Mouse (Mus musculus) layer of hippocampus, adult 2 months (tissue): ENCODE measurements around the gene Cmtm7. TPM values are rescaled to one million over a fixed set of nuclear protein-coding genes. Genes with fewer than 3 reads are reported as not detected.
A peak's percentile ranks its signal among the peaks of the same experiment; 100 is the strongest.
"Not testable (repeated sequence)": the region's sequence is repeated elsewhere in the genome, so short reads cannot be mapped to it uniquely, and the experiment has no call there.

ENCODE experiments used
- DNase-seq, 2 experiments: peaks; one replicate each; pipeline ENCODE4 v3.0.0; 2022; ENCODE audit warnings: low spot score in 2 of 2
- H3K27ac ChIP-seq: fragments of 200-600 bp; 2 replicates; pipeline ENCODE4 v1.8.1; 2022
- H3K4me3 ChIP-seq: fragments of 200-600 bp; 2 replicates; pipeline ENCODE4 v1.8.1; 2022; ENCODE audit warnings: mild to moderate bottlenecking
- CTCF ChIP-seq: fragments of 200-600 bp; conservative IDR thresholded peaks from 2 replicates; pipeline ENCODE4 v1.8.1; 2022; ENCODE audit warnings: antibody characterized with exemption, mild to moderate bottlenecking, moderate library complexity
- total RNA-seq, 2 experiments: library from RNA; stranded (reverse); gene quantifications; 2 replicates each; pipeline ENCODE4 v1.2.3; 2021

Cmtm7 gene
- total RNA-seq, 2 experiments from 2014 or later, result 4.3 to 4.8 TPM

DNA sequence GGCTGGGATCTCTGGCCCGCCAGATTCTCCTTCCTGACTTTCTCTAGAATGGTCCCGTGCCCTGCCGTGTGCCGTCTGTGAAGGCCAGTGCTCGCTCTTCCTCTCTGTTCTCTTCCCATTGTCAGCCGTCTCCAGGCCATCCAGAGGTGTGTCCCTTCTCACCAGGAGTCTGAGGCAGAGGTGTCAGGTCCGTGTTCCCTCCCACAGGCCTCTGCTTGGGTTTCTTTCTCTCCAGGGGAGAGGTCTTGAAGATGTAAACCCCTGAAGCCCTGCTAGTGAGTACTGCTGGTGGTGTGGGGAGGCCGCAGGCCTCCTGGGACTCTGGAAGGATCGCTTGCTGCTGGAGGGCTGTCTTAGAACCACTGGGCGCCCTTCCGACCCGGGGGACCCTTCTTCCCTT lies 34.2 kb downstream of the Cmtm7 start:
- Histone ChIP-seq H3K4me3 (no peak overlapping the region), H3K27ac (peak overlapping the region; percentile 62; the same call in 1 of the 2 replicates)
- TF ChIP-seq CTCF, result no peak
- DNase-seq, result no peak

DNA sequence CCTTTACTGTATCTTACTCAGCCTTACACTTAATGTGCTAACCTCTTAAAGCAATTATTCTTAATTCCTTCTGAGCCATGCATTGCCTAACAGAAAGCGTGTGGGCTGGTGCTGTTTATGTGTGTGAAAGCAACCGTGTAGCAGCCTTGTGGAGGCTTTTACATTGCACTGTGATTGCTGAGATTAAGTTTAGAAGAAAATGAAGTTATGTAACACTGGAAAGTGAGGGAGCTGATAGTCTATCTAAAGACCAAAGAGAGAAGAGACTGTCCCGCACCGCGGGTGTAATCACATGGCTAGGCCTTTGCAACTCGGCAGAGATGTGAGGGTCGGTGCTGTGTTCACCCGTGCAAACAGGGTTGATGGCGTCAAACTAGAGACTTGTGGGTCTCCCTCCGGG lies 34.6 kb downstream of the Cmtm7 start:
- peak in 1 of 2 experiments; percentile 35 for DNase-seq
- TF ChIP-seq CTCF, result no peak
- no peak overlapping the region for H3K4me3 ChIP-seq
- H3K27ac ChIP-seq, result peak overlapping the region; percentile 62; the same call in 1 of the 2 replicates

DNA sequence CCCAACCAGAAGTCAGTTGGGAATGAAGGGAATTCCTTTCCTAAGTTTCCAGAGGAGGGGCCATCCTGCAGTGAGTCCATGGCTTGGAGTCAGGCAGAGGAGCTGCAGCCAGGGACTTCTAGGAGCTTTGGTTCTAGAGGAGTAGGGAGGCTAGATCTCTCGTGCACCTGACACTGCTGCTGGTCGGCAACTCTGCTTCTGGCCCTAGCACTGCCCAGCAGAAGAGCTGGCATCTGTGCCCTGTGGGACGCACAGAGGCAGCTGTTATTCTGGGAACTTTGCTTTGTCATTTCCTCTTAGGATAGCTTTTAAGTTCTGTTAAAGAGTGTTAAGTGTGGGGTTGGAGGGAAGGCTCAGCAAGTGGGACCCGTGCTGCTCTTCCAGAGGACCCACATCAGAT lies 36.0 kb downstream of the Cmtm7 start:
- no peak overlapping the region for H3K4me3 ChIP-seq
- peak overlapping the region; percentile 62 for H3K27ac ChIP-seq
- DNase-seq, result no peak
- TF ChIP-seq CTCF, result no peak

DNA sequence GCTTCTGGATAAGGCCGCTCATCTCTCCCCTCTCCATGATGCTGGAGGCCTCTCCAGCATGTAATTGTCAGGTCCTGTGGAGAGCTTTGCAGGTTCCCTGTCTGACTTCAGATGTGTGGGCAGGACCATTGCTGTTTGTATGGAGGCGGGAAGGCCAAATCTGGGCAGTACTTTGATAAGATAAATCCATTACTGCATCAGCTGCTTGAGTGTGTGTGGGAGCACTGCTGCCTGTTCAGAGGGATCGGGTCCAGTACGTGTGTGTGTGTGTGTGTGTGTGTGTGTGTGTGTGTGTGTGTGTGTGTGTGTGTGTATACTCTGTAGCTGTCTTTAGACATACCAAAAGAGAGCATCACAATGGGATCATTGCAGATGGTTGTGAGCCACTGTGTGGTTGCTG lies 36.5 kb downstream of the Cmtm7 start:
- Histone ChIP-seq H3K27ac (peak overlapping the region; percentile 62), H3K4me3 (no peak overlapping the region)
- peak in 1 of 2 experiments; percentile 21 for DNase-seq
- TF ChIP-seq CTCF, result no peak

DNA sequence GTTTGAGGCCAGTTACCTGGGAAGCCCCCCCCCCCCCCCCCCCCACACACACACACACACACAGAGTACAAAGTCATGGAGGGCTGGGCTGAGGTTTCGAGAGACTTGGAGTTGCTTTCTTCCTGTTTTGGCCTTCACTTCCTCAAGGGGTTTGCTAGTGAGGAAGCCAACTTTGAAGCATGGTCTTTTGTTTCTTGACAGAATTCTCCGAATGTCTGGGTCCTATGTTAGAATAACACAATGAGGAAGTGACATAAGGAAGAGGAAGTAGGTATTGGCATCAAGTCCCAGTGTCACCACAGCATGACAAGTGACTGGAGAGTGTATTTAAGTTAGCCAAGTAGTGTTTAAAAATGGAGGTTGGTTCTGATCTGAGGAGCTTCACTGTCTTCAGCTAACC lies 38.9 kb downstream of the Cmtm7 start:
- Histone ChIP-seq H3K27ac (no peak overlapping the region; the same call in 1 of the 2 replicates), H3K4me3 (no peak overlapping the region)
- no peak for TF ChIP-seq CTCF
- no peak for DNase-seq

DNA sequence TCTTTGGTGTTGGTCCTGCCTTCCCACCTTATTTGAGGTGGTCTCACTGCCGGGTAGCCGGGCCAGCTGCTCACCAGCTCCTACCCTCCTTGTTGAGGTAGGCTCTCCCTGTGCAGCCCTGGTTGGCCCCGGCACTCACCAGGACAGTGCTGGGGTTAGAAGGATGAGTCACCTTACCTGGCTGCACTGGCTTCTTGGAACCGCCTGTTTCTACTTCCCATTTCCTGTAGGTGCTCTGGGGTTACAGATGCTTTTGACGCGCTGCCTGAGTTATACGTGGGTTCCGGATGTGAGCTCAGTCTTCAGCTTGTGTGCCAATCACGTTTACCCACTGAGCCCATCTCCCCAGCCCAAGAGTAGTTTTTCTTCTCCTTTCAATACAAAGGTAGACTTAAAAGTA lies 41.3 kb downstream of the Cmtm7 start:
- TF ChIP-seq CTCF, result no peak
- Histone ChIP-seq H3K27ac (no peak overlapping the region), H3K4me3 (no peak overlapping the region)
- no peak for DNase-seq

DNA sequence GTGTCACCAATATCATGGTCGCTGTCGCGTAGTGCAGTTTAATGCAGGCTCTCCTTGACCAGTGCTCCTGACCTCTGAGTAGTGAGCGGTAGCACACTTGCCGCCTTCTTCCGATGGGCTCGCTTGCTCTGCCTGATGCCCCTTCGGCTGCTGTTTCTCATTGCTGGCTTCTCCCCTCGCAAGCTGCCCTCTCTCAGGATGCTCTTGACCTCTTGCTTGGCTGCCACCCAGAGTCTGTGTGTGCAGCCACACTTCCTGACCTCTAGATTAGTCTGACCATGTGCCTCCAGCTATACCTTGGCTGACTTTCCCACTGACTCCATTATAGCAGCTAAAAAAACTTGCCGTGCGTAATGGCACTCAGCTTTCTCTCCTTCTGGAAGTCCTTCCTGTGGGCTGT lies 45.2 kb downstream of the Cmtm7 start:
- DNase-seq, result no peak
- Histone ChIP-seq H3K4me3 (no peak overlapping the region), H3K27ac (no peak overlapping the region)
- TF ChIP-seq CTCF, result no peak

DNA sequence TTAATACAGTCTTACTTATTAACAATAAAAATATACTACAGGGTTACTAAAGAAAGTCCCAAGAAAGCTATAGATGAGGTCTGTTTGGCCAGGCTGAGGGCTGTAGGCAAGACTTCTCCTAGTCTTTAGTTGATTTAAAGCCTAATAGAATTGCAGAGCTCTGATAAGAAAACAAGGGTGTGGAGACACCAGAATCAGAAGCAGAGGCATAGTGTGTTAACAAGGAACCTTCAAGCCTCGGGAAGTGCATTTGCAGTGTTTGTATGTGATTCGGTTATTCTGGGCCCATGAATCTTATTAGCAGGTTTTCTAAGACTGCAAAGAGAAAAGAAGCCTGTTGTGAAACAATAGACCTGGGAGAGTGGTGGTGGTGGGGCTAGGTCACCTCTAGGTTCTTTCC lies 48.4 kb downstream of the Cmtm7 start:
- no peak overlapping the region for H3K27ac ChIP-seq
- DNase-seq, result no peak
- H3K4me3 ChIP-seq, result no peak overlapping the region
- TF ChIP-seq CTCF, result no peak

DNA sequence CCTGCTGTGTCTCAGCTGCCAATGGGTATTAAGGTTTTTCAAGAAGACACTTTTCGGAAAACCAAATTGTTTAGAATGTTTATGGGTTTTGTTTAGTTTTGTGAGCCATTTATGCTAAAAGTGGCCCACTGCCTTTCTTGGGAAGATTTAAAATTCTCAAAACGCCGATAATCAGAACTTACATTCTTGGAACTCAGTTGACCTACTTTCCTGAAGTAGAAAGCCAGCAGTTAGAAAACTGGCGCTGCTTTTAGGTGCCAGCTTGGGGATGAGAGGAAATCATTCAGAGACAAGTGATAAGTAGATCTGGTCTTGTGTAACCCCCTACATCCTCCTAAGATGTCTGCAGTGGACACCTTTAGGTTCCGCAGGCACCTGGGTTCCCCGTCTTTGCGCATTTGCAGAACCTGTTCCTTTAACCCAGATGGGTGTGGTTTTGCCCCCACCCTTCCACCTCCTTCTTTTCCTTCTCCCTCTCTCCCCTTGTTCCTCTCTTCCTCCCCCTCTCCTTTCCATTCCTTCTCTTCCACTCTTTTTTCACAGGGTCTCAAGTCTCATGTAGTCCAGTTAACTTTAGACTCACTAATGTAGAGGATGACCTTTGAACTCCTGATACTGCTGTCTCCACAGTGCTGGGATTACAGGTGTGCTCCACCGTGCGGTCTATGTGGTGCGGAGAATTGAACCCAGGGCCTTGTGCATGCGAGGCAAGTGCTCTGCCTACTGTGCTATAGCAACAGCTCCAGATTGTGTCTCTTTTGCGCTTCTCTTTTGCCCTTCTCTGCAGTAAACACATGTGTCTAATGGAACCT lies 49.6 kb downstream of the Cmtm7 start:
- Histone ChIP-seq H3K27ac (peak overlapping the region; percentile 90), H3K4me3 (peak overlapping the region; percentile 82)
- DNase-seq, result no peak
- TF ChIP-seq CTCF, result no peak

DNA sequence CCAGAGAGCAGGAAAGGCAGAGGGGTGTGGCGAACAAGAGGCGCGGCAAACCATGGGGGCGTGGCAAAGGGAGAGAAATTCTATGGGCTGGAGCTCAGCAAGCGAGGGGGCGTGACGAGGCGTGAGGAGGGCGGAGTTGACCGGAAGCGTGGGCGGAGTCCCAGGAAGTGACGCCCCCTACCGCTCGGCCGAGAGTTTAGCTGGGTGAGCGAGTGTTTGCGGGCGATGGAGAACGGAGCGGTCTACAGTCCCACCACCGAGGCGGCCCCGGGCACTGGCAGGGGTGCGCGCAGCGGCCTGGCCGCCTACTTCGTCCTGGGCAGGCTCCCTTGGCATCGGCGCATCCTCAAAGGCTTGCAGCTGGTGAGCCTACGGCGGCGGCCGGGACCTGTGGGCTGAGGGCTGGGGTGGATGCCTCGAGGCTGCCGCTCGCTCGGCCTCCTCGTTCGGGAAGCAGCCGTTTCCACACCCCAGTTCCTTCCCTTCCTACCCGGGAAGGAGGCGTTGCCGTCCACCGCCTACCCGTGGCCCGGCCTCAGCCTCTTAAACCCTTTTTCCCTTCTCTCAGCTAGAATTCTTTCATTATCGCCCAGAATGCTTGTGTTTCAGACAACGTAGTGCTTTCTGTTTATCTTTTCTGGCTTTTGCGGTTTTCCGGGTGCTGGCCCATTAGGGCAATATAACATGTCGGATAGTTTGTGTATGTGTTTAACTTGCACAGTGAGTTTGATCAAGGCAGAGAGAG lies 50.5 kb downstream of the Cmtm7 start, which contains the start of gene Cmtm6:
Gene Cmtm6, plus strand, starts transcription at position 106 of the 745 bp plus-strand sequence.
- Histone ChIP-seq H3K4me3 (peak within 1 kb of the TSS; percentile 82), H3K27ac (peak within 1 kb of the TSS; percentile 90)
- DNase-seq, result peak; percentile 94 to 95
- TF ChIP-seq CTCF, result peak; percentile 74

DNA sequence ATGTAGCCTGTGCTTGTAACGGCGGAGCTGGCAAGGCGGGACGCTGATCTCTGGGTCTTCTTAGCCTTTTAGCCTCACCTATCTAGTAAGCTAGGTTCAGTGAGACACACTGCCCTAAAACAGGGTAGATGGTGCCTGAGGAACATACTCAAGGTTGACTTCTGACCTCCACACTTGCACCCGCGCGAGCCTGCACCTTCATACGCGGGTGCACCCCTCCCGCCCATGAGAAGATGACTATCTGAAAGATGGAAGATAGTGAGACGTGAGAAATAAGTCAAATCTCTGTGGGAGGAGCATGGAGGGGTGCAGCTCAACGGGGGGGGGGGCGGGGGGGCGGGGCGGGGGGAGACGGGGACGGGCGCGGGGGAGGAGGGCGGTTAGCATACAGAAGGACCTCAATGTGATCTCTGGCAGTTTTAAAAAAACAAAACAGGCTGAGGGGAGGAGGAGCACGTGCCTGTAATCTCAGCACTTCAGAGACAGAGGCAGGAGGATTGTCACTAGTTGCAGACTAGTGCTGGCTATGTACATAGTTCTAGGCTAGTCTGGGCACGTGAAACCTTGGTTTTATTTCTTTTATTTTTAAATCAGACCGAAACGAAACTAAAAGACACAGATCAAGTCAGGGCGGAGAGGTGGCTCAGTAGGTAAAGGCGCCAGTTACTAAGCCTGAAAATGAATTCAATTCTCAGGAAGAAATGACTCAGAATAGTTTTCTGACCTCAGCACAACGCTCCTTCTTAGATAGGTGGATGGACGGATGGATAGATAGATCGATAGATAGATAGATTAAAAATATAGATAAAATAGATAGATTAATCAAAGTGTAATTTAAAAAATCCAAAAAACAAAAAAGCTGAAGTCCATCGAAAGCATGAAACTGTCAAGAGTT lies 51.5 kb downstream of the Cmtm7 start:
- DNase-seq, result no peak
- H3K4me3 ChIP-seq, result peak overlapping the region; percentile 82
- H3K27ac ChIP-seq, result peak overlapping the region; percentile 39
- no peak for TF ChIP-seq CTCF

DNA sequence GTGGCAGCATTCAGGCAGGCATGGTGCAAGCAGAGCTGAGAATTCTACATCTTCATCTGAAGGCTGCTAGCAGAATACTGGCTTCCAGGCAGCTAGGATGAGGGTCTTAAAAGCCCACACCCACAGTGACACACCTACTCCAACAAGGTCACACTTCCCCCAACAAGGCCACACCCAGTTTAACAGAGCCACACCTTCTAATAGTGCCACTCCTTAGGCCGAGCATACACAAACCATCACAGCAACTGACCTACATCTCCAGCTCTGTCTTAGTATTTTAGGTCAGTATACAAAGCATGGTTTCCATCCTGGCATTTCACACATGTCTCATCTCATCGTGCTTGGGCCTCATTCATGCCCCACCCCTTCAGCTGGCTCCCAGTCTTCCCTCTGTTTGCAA lies 53.2 kb downstream of the Cmtm7 start:
- not testable (repeated sequence) for DNase-seq, H3K27ac ChIP-seq, H3K4me3 ChIP-seq

DNA sequence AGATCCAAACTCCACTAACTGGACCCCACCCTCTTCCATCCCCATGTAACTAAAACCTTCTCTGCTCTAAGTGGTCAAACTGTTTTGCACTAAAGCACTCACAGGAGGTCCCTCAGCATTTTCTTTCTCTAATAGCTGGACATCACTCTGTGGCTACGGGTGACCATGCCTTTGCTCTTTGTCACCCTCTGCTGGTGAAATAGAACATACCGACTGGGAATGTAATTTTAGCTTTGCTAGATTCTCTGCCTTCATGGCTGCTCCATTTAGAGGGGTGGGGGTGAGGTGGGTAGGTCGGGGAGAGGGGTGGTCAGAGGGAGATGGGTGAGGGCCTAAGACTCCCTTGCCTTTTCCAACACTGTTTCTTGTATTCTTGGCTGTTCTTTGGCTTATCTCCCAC lies 54.3 kb downstream of the Cmtm7 start:
- peak; percentile 82 for TF ChIP-seq CTCF
- DNase-seq, result peak in 1 of 2 experiments; percentile 46
- Histone ChIP-seq H3K4me3 (no peak overlapping the region), H3K27ac (no peak overlapping the region)
